Mouse (Mus musculus) common myeloid progenitor, adult 5-6 weeks (primary cell): ENCODE results near the gene Fkbp10. TPM values are rescaled to one million over a fixed set of nuclear protein-coding genes. Genes with fewer than 3 reads are reported as not detected.

Experiments used
- ATAC-seq: replicated peaks from 2 replicates; pipeline ENCODE4 v1.8.0; 2016; ENCODE audit warnings: low read depth, mild to moderate bottlenecking, moderate TSS enrichment, inconsistent platforms; ENCODE audit not compliant: poor library complexity, severe bottlenecking
- total RNA-seq: library from RNA; stranded (forward); fragments of 200-1000, 187-1606 nt; gene quantifications from 2 replicates; pipeline ENCODE4 v1.2.3, GENCODE M21; 2017

The Fkbp10 gene
- total RNA-seq, result not detected in 2 replicates

DNA sequence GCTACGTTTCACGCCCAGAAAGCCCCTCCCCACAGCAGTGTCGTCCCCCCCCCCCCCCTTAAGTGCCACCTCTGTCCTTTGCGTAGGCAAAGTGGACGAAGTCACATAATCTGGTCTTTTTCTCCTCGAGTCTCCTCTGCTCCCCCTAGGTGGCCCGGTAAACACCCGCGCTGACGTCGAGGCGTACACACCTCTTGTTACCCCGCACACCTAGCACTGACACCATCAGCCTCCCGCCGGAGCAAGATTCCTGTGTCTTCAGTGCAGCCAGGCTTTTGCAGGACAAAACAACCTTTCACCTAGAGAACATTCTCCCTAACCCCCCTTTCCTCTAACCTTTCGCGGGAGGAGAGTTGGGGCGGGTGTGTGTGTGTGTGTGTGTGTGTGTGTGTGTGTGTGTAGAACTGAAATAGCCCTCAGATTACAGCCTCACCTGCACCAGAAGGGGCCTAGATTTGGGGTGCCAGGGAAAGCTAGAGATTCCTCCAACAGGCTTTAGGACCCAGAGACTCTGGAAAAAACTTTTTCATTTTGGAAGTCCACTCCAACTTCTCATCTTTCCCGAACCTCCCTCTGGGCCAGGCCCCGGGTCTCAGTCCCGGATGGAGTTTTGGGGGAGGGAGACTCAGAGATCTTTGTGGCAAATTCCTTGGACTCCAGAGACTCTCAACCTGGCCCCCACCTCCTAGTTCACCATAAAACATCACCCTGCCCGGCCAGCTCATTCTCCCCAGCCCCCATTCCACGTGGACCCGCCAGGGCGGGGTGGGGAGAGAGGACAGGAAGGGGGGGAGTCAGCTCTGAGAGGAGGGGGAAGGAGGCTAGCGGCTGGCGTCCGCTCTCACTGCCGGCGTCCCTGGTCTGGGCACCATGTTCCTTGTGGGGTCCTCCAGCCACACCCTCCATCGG lies at the start of gene Fkbp10:
TSS of gene Fkbp10 (plus strand) at position 784 of the 909 bp plus-strand sequence.
- ATAC-seq, result no peak

DNA sequence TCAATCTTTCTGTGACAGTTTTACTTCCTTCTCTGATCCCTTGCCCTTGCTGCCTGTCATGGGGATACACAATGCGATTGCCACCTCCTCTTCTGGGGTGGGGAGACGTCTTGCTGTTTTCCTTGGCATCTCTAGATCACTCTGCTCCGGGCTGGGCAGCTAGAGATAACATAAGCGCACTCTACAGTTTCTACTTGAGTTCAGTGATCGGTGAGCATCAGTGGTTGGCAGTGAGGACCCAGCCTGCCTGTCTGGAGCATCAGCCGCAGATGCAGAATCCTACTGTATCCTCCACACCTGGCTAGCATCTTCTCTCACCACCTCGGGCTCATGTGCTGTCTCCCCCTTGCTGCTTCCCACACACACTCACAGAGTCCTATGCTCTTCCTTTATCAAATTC lies 46.4 kb upstream of the Fkbp10 start:
- no peak for ATAC-seq

- ATAC-seq, result 0 out of 2 replicates have a peak, but pooled peaks have one; percentile 31
Measured at GRCm38 (mm10) chr11:100369822-100370221, 45.7 kb upstream of the Fkbp10 start.

GRCm38 (mm10) chr11:100371981-100372558 lies 43.4 kb upstream of the Fkbp10 start:
- ATAC-seq, result peak; percentile 53; the same call in 1 of the 2 replicates

DNA sequence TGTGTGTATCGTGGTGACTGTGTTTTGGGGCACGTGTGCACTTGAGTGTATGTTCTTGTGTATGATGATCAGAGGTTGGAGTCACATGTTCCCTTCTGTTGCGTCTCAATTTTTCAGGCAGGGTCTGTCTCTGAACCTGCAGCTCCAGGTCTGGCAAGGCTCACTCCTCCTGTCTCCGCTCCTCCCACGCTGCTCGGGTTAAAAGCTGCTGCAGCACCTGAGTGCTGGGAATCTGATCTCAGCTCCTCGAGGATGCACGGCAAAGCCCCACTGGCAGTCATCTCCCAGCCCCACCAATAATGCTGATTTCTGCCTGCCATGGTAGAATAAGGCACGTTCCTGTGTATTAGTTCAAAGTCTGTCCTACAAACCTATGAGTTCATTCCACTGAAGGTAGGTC lies 40.4 kb upstream of the Fkbp10 start:
- ATAC-seq, result no peak

GRCm38 (mm10) chr11:100376005-100376404 lies 39.5 kb upstream of the Fkbp10 start:
- no peak for ATAC-seq

GRCm38 (mm10) chr11:100376746-100377389 lies 38.6 kb upstream of the Fkbp10 start:
- no peak for ATAC-seq

DNA sequence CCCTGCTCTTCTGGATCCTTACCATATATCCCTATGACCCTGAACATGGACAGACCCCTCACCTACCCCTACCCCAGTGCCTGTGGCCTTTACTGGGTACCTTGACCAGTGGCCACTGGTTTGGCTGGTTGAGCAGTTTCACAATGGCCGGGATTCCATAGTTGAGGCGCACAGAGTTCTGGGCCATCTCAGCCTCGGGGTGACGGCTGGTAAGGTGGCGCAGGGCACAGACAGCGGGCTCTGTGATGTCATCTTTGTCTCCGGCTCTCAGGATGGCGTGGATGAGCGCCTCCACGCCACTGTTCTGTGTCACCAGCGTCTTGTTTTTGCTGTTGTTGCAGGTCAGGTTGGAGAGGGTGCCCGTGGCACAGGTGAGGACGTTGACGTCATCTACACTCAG lies 37.5 kb upstream of the Fkbp10 start:
- ATAC-seq, result no peak

GRCm38 (mm10) chr11:100378446-100378845 lies 37.1 kb upstream of the Fkbp10 start:
- ATAC-seq, result no peak

DNA sequence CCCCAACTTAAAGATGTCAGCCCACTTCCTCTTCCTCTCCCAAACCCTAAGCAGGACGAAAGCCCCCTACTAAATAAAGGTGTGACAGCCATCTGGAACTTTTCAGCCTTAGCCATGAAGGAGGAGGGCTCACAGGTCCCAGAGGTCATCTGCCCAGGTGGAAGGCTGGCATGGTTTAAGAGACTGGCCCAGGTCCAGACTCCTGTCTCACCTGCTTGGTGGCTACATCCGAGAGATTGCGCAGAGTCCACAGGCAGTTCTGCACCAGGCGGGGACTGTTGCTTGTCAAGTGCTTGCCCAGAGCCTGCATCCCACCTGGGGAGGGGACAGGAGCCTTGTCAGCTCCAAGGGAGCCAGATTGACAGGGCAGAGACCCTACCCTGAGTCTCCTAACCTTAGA lies 36.2 kb upstream of the Fkbp10 start:
- ATAC-seq, result no peak

DNA sequence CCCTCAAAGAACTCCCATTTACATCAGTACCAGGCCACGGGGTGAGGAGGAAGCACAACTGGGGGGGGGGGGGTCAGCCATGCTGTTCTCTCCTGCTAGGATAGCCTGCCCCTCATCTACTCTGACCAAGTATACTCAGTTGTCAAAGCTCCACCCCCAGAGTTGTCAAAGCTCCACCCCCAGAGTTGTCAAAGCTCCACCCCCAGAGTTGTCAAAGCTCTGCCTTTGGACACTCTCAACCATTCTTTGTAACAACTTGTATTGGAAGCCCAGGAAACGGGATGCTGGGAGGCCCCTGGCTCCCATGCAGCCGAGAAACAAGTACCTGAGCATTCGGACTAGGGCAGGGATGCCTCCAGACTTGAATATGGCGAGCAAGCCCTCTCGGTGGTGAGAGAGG lies 32.8 kb upstream of the Fkbp10 start:
- ATAC-seq, result no peak

DNA sequence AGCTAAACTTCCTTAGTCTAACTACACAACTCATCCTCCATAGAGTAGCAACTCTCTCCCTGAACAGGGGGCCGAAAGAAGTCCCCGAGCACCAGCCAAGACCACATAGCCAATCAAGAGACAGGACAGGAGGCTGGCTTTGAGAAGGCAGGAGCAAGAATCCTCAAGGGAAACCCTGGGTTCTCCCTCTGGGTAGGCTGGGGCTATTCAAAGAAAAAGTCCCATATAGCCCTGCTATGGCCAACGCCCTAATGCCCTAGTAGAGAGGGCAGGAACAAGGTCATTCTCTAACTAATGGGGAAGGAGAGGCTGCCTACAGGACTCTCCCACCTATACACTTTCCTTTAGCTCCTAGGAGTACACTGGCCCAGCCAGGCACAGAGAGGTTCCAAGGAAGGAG lies 30.5 kb upstream of the Fkbp10 start:
- ATAC-seq, result no peak

DNA sequence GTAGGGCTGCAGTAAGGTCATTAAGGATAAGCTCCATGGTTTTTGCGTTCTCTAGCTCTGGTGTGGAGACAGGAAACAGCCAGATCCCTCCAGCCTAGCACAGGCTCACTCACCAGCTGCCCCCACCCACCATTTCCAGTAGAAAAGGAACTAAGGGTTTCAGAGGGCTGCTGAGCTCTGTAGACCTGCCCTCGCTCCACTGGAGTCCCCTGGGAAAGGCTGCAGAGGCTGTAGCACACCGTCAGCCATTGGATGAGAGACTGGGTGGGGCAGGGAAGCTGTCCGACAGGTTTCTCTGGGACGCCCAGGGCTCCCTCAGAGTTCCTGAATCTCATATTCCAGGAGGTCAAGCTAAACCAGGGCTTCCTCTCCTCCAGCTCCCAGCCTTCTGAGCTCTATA lies 28.9 kb upstream of the Fkbp10 start:
- no peak for ATAC-seq

GRCm38 (mm10) chr11:100387111-100387510 lies 28.4 kb upstream of the Fkbp10 start:
- ATAC-seq, result no peak

GRCm38 (mm10) chr11:100387589-100388375 lies 27.7 kb upstream of the Fkbp10 start:
- no peak for ATAC-seq

DNA sequence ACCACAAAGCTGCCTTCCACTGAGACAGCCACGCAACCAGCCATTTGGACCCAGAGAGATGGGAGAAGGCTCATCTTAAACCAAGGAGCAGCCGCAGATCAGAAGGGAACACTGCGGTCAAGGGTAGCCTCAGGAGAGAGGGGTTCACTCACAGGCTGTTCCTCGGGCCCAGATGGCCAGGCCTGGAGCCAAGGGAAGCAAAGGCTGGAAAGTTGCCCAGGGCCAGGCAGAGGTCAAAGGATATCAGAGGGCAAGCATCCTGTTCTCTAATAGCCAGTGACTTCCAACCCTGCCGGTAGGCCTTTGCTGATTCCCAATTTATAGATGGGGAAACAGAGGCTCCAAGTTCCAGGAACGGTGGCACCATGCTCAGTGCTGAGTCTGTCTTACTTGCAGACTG lies 26.9 kb upstream of the Fkbp10 start:
- ATAC-seq, result no peak

DNA sequence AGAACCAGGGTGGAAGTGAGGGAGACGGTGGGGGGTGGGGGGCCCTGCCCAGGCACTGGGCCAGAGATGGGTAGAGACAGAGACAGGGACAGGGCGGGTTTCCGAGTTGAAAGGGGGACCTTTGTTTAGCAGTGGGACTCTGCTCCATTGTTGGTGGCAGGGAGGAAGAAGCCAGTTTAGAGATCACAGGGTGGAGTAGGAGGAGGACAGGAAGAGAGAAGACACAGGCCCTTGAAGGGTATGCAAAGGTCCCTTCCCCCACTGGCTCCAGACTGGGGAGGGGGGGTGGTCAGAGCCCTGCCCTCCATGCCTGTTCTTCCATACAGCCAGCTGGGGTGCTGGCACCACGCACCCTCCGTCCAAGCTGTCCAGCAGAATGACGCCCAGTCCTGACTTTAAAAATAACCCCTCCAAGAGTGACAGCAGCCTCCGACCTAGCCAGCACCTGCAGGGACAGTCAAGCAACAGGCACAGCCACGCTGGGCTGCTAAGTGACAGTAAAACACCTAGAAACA lies 25.5 kb upstream of the Fkbp10 start:
- no peak for ATAC-seq

DNA sequence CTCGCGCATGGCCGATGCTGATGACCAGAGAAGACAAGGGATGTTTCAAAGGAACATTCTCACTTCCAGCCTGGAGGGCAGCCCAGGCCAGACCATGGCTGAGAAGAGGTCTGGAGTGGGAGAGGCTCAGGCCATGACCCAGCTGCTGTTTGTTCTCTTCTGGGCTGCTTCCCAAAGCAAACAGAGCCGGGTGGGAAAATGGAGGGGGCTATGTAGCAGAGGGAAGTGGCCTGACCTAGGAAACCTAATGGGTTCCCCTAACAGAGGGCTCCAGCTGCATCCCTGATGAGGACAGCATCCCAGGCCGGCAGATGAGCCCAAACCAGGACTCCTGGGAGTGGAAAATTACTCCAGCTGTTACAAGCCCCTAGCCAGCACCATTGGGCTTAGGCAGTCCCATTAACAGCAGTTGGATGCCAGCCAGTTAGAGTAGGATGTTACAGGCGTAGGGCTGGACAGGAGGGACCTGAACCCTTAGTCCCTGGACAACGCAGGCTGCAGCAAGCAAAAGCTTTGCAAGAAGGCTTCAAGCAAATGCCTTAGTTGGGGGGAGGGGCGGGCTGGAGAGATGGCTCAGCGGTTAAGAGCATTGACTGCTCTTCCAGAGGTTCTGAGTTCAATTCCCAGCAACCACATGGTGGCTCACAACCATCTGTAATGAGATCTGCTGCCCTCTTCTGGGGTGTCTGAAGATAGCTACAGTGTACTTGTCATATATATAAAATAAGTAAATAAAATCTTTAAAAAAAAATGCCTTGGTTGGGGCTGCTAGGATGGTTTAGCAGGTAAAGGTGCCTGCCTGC lies 24.2 kb upstream of the Fkbp10 start:
- ATAC-seq, result no peak

- no peak for ATAC-seq
Measured at GRCm38 (mm10) chr11:100391884-100392345, 23.6 kb upstream of the Fkbp10 start.
